8 mouse cellular contexts compared by ENCODE assay signal in the genomic region with DNA sequence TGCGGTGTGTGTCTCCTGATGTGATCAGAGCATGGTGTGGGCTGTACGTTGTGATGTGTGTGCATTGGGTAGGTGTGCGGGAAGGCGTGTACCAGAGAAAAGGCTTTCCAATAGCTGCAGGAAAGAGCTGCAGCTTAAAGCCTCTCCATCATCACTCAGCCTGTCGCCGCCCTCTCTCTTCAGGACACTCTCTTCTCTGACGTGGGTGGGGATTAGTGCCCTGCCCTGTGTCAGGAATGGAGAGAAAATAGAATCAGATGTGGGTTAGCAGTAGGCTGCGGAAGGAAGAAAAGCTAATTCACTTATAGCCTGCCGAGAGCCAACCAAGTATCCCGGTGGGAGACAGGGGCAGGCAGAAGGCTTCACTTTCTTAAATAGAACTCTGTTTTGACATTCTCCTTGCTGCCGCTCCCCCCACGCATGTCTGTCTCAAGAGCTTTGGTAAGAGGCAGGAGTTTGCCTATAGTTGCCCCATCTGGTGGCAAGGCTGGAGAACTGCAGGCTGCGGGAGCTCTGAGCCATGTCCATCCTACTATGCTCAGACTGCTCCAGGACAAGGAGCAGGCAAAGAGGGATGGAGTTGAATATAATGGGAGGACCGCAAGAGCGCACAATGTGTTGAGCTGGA. TPM values are rescaled to one million over a fixed set of nuclear protein-coding genes. Genes with fewer than 3 reads are reported as not detected.
A peak's percentile ranks its signal among the peaks of the same experiment; 100 is the strongest.
DNase-seq lines count a peak whose midpoint lies in the region; ATAC-seq and TF ChIP-seq lines count a peak whose summit lies in the region.

No protein-coding gene starts in this region.

- no peaks in the 10 kb centered on the region for H3K27me3 ChIP-seq in hindbrain, embryonic 15.5 days

- peak; percentile 58 for DNase-seq in WW6 (ENCODE audit: low read depth, low spot score)
- peak; percentile 53 to 79 for DNase-seq in cerebellum, postnatal 4 days (ENCODE audit: low spot score in 2 of 2)
- DNase-seq in gastrocnemius, adult 2 months = peak; percentile 83
- peak; percentile 72 for DNase-seq in left cerebral cortex, adult 11 months (ENCODE audit: low spot score)
- peak; percentile 89 for DNase-seq in lung, postnatal 36 days
- DNase-seq in retina, embryonic 14.5 days (ENCODE audit: low spot score) = peak; percentile 90
- peak; percentile 71 to 74 for DNase-seq in thymus, postnatal 36 days

- no peak overlapping the region for H3K9ac ChIP-seq in hindbrain, embryonic 15.5 days

- WGBS in hindbrain, embryonic 15.5 days = 41% methylated on average over 15 of the region's 15 CpGs

- TF ChIP-seq CTCF in gastrocnemius, adult 2 months (IDR thresholded peaks at IDR 0.05) = peak; percentile 100; the same call in 1 of the 2 replicates

- H3K4me3 ChIP-seq in gastrocnemius, adult 2 months = peak overlapping the region; percentile 60
- no peak overlapping the region for H3K4me3 ChIP-seq in hindbrain, embryonic 15.5 days

- no peaks in the 10 kb centered on the region for H3K9me3 ChIP-seq in hindbrain, embryonic 15.5 days

- ATAC-seq in hindbrain, embryonic 15.5 days (ENCODE audit: low FRiP score, low read depth) = peak; percentile 72

- H3K27ac ChIP-seq in gastrocnemius, adult 2 months = peak overlapping the region; percentile 67
- H3K27ac ChIP-seq in hindbrain, embryonic 15.5 days (replicated peaks) = no peak overlapping the region

- intact Hi-C loops in gastrocnemius, adult 2 months (cut with DNase I) = loop anchor here (1.0 to 5.0 kb wide), 3 partner anchors 64 to 137 kb away; partner anchors contain the start of gene Setd7

- H3K4me2 ChIP-seq in hindbrain, embryonic 15.5 days = peak overlapping the region; percentile 38

- no peaks in the 10 kb centered on the region for H3K36me3 ChIP-seq in hindbrain, embryonic 15.5 days

- H3K4me1 ChIP-seq in hindbrain, embryonic 15.5 days (replicated peaks) = peaks cover 21% of the 10 kb centered on the region

RNA-seq across cellular contexts. Expression of gene Mgst2, which starts 12.0 kb away (rescaled TPM):
- under 1 TPM; 0.39 to 0.61 TPM for total RNA-seq in gastrocnemius, adult 2 months (2021)
- 0.36 and 0.59 TPM in 2 replicates for polyA plus RNA-seq in hindbrain, embryonic 15.5 days (2015; fragmentation: Nextera tagmentation; extraction: Ambion mirVana)
